Mouse (Mus musculus) liver, embryonic 16.5 days (tissue): ENCODE results near the gene Atf3. TPM values are rescaled to one million over a fixed set of nuclear protein-coding genes. Genes with fewer than 3 reads are reported as not detected.

Experiments used
- ATAC-seq: fragments of 200-750 bp; cut with Nextera tagmentation; 2 replicates; pipeline ENCODE4 v1.8.0; 2017; ENCODE audit warnings: low read depth, mild to moderate bottlenecking, moderate number of reproducible peaks, moderate library complexity
- H3K27ac ChIP-seq: fragments of 300-500 bp; sonication (generic); 2 replicates; pipeline ENCODE4 v1.5.1; 2014; ENCODE audit warnings: mild to moderate bottlenecking, low read length
- H3K27me3 ChIP-seq: fragments of 300-500 bp; sonication (generic); 2 replicates; pipeline ENCODE4 v1.6.1; 2014; ENCODE audit warnings: low read depth, low read length, mixed read lengths; ENCODE audit not compliant: control insufficient read depth, insufficient read depth
- H3K36me3 ChIP-seq: fragments of 300-500 bp; sonication (generic); 2 replicates; pipeline ENCODE4 v1.6.1; 2014; ENCODE audit warnings: mild to moderate bottlenecking; ENCODE audit not compliant: control insufficient read depth, insufficient read depth
- H3K4me1 ChIP-seq: fragments of 300-500 bp; sonication (generic); 2 replicates; pipeline ENCODE4 v1.6.1; 2014; ENCODE audit warnings: low read depth, low read length, mixed read lengths; ENCODE audit not compliant: control insufficient read depth
- H3K4me2 ChIP-seq: fragments of 300-500 bp; sonication (generic); 2 replicates; pipeline ENCODE4 v1.6.1; 2014; ENCODE audit warnings: low read depth, low read length, mixed read lengths
- H3K4me3 ChIP-seq: fragments of 300-500 bp; sonication (generic); 2 replicates; pipeline ENCODE4 v1.5.1; 2014; ENCODE audit warnings: low read depth, mild to moderate bottlenecking, low read length
- H3K9ac ChIP-seq: fragments of 300-500 bp; sonication (generic); 2 replicates; pipeline ENCODE4 v1.6.1; 2014; ENCODE audit warnings: low read depth, low read length
- H3K9me3 ChIP-seq: fragments of 300-500 bp; sonication (generic); replicated peaks from 2 replicates; pipeline ENCODE4 v1.6.1; 2016; ENCODE audit warnings: low read length; ENCODE audit not compliant: control insufficient read depth
- WGBS: fragments of 180-500 bp; shearing (Covaris S2); extraction: QIAGEN DNeasy Blood & Tissue Kit; methylation state at CpG from one replicate; pipeline ENCODE4 v1.1.7; 2014; ENCODE audit not compliant: insufficient replicate concordance; 5-methylcytosine and 5-hydroxymethylcytosine counted together
- polyA plus RNA-seq: library from polyadenylated mRNA; unstranded; fragments of >200 nt; fragmentation: Nextera tagmentation; extraction: Ambion mirVana; gene quantifications from 2 replicates; pipeline ENCODE4 v1.2.1, GENCODE M21; 2015

The Atf3 gene
- polyA plus RNA-seq, 1 experiment from 2014 or later, result 1.9 TPM

DNA sequence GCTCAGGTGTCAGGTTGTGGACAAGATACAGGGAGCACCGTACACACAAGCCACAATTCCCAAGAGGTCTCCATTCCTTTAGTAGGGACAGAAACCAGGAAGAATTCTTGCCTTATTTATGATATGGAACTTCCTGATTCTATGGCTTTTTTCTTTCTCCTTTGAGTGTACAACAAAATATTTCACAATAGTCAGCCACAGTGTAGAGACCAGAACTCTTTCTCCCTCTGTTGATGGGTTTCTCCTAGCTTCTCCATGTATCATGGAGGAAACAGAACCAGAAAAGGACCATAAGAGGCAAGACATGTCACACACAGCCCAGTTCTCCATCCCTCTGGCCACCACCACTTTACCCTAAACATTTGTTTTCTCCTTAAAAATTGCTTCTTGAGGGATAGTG is 23.7 kb upstream of the Atf3 start:
- 67% methylated on average over 1 of the region's 1 CpGs for WGBS
- Histone ChIP-seq H3K9ac (no peak overlapping the region), H3K4me2 (no peak overlapping the region), H3K27me3 (no peaks in the 10 kb centered on the region), H3K4me3 (no peak overlapping the region), H3K36me3 (no peaks in the 10 kb centered on the region), H3K4me1 (no peaks in the 10 kb centered on the region), H3K9me3 (no peaks in the 10 kb centered on the region), H3K27ac (no peak overlapping the region)
- ATAC-seq, result no peak

DNA sequence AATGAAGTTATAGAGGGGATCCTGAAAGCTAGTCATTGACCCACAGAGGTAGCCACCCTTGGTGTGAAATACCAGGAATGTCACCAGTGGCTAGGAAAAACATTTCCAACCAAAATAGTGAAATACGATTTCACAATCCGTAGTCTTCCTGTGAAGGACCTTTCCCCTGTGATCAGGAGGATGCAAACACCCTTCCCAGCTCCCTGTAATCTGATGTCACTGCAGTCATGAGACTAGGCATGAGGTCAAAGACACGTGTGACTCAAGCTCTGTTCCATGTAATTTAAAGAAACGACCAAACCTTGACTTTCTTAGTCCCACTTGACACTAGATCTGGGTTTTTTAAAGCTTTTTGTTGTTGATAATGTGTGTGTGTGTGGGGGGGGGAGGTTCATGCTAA is 21.8 kb upstream of the Atf3 start:
- no peaks in the 10 kb centered on the region for H3K27me3 ChIP-seq
- no peak overlapping the region for H3K9ac ChIP-seq
- H3K27ac ChIP-seq, result no peak overlapping the region
- H3K4me3 ChIP-seq, result no peak overlapping the region
- H3K4me2 ChIP-seq, result no peak overlapping the region
- no peaks in the 10 kb centered on the region for H3K36me3 ChIP-seq
- WGBS, result 57% methylated on average over 4 of the region's 4 CpGs
- ATAC-seq, result peak; percentile 59
- no peaks in the 10 kb centered on the region for H3K4me1 ChIP-seq
- no peaks in the 10 kb centered on the region for H3K9me3 ChIP-seq

DNA sequence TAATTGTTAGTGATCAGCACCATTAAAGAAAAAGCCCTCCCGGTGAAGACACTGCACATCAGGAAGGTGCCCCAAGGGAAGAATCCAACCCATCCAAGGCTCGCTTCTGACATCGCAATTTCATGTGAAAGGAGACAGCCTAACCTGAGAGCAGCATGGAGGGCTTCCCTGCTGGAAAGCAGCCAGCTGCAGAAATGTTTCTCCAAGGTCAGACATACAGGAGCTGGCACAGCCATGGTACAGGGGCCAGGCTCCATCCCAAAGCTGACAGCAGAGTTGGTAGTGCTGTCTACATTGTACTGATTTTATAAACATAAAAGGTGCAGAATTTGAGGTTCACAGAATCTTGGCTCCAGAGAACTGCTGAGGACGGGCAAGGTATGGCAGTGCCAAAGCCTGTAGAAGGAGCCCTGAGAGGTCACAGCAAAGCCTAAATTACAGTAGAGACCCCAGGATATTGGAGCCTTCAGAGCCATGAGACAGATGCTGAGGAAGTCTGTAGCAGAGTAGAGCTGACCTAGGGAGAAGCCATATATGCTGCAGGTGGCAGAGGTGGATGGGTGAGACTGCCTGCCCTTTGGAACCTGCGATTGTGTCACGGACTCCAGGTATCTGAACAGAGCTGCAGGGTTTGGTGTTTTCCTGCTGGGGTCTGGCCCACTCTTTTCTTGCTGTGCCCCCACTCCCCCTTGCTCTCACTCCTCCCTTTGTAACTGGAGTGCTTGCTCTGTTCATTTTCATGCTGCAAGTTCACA is 18.1 kb upstream of the Atf3 start:
- 56% methylated on average over 6 of the region's 6 CpGs for WGBS
- H3K9ac ChIP-seq, result no peak overlapping the region
- no peak overlapping the region for H3K4me2 ChIP-seq
- no peaks in the 10 kb centered on the region for H3K27me3 ChIP-seq
- H3K4me1 ChIP-seq, result no peaks in the 10 kb centered on the region
- ATAC-seq, result no peak
- H3K36me3 ChIP-seq, result no peaks in the 10 kb centered on the region
- H3K27ac ChIP-seq, result no peak overlapping the region
- H3K9me3 ChIP-seq, result no peaks in the 10 kb centered on the region
- no peak overlapping the region for H3K4me3 ChIP-seq

DNA sequence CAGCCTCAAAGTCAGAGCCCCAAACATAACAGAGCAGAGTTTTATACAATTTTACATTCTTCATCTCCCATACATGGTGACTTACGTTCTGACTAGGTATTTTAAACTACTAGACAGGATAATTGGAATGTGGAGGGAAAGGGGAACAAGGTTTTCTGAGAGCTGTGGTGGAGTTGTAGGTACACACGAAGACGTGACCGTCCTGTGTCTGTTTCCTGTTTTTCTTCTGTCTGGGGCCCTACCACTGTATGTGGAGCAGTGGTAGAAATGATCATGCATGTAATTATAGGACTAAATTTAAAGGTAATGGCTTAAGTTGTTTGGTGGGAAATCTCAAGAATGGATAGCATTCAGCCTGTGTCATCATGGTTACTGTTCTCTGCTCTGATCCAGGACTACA is 17.0 kb upstream of the Atf3 start:
- 24% methylated on average over 4 of the region's 4 CpGs for WGBS
- no peak for ATAC-seq
- H3K9ac ChIP-seq, result no peak overlapping the region
- H3K9me3 ChIP-seq, result no peaks in the 10 kb centered on the region
- H3K27ac ChIP-seq, result no peak overlapping the region
- no peak overlapping the region for H3K4me2 ChIP-seq
- H3K4me3 ChIP-seq, result no peak overlapping the region
- H3K4me1 ChIP-seq, result no peaks in the 10 kb centered on the region
- H3K27me3 ChIP-seq, result no peaks in the 10 kb centered on the region
- no peaks in the 10 kb centered on the region for H3K36me3 ChIP-seq

DNA sequence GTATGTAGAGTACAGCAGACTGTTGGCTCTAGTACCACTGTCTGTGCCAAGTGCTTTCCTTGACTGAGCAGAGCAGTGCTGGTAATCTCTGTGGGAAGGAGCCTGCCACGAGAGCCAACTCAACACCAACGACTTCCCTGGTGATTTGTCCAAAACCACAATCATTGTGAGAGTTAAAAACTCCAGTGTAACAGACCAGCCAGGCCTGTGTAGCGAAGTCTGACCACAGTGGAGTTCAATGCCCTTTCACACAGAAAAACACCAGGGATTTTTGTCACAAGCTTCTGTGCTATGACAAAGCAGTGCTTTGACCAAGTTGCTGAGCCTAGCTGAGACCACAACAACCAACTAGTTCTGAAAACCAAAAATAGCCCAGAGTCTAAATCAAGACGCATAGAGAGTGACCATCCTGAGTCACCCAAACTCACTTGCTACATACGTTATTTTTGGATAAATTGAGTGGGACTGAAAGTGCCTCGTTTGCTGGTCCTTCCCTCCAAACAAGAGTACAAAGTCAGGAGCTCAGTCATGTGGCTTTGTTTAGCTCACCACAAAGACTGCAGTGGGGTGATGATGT is 12.6 kb upstream of the Atf3 start:
- no peak for ATAC-seq
- Histone ChIP-seq H3K36me3 (no peaks in the 10 kb centered on the region), H3K4me2 (no peak overlapping the region), H3K4me3 (no peak overlapping the region), H3K9me3 (no peaks in the 10 kb centered on the region), H3K9ac (no peak overlapping the region), H3K27ac (no peak overlapping the region), H3K4me1 (no peaks in the 10 kb centered on the region), H3K27me3 (no peaks in the 10 kb centered on the region)
- WGBS, result 41% methylated on average over 6 of the region's 6 CpGs

DNA sequence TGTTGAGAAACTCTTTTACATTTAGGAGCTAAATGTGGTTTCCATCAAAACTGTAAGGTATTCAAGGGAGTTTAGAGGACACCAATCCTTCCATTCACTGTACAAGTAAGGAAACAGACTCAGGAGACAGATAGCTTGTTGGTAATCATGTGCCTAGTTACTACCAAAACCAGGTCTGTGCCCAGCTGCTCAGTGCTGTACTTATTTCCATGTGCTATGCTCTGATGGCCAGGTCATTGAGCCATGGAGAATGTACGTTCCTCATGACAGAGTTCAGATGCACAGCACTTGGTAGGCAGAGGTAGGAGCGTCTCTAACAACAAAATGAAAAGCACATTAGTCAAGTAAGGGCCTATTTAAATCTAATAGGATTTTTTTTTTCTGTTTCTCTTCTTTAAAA is 8.7 kb upstream of the Atf3 start:
- H3K4me3 ChIP-seq, result no peak overlapping the region
- no peak overlapping the region for H3K4me2 ChIP-seq
- no peak for ATAC-seq
- peaks cover 6% of the 10 kb centered on the region for H3K4me1 ChIP-seq
- no peak overlapping the region for H3K9ac ChIP-seq
- H3K27me3 ChIP-seq, result no peaks in the 10 kb centered on the region; the same call in 1 of the 2 replicates
- H3K9me3 ChIP-seq, result no peaks in the 10 kb centered on the region
- no peak overlapping the region for H3K27ac ChIP-seq
- no peaks in the 10 kb centered on the region for H3K36me3 ChIP-seq
- 68% methylated on average over 2 of the region's 2 CpGs for WGBS

DNA sequence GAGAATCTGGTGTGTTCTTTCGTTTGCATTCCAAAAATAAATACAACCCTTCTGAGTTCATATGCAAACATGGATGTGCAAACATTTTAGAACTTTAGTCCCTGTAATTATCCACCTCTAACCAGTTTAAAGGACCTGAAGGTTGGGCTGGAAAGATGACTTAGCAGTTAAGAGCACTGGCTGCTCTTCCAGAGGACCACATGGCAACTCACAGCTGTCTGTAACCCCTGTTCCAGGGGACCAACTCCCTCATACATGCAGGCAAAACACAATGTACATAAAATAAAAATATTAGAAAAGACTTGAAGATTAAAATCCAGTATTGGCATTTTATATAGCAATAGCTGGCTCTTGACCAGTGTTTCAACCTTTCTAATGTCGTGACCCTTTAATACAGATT is 7.9 kb upstream of the Atf3 start:
- 67% methylated on average over 2 of the region's 2 CpGs for WGBS
- H3K36me3 ChIP-seq, result no peaks in the 10 kb centered on the region
- no peaks in the 10 kb centered on the region; the same call in 1 of the 2 replicates for H3K27me3 ChIP-seq
- H3K4me3 ChIP-seq, result no peak overlapping the region
- H3K9me3 ChIP-seq, result no peaks in the 10 kb centered on the region
- H3K27ac ChIP-seq, result no peak overlapping the region
- H3K4me1 ChIP-seq, result peaks cover 6% of the 10 kb centered on the region
- no peak overlapping the region for H3K9ac ChIP-seq
- 0 out of 2 replicates have a peak overlapping the region, but pooled peaks have one; percentile 97 for H3K4me2 ChIP-seq
- ATAC-seq, result no peak; the same call in 1 of the 2 replicates

DNA sequence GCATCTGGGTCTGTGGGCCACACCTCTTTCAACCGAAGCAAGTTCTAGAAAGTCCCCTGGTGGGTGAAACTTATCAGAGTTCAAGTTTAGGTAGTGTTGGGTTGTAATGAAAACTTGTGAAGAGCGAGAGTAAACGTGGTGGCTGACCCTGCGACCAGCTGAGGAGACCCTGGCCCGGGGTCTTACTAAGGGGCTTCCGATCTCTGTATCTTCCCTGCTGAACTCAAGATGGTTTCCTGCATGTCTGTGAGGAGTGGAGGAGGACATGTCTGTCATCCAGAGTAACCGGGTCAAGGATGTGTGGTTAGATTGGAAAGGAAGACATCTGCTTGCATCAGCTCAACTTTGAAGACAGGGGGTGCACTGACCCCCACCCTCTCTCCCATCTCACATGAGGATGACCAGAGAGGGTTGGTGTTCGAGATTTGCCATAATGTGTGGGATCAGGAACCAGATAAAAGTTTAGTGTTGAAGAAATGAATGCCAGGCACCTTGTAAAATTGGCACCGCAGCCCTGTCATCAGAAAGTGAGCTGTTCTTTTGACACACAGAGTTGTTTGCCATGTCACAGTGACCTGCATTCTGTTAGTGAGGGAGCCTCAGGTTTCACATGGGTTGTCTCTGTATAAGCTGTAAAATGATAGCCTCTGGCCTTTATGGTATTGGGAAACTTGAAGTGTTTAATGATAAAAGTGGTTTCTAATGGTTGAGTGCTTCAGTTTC is 7.3 kb upstream of the Atf3 start:
- WGBS, result 32% methylated on average over 9 of the region's 9 CpGs
- peak overlapping the region; percentile 66 for H3K4me3 ChIP-seq

More for the DNA sequence above, 7.3 kb upstream of the Atf3 start:
- no peak for ATAC-seq
- Histone ChIP-seq H3K27me3 (no peaks in the 10 kb centered on the region; the same call in none of the 2 replicates), H3K4me1 (peaks cover 6% of the 10 kb centered on the region), H3K9ac (peak overlapping the region; percentile 71), H3K36me3 (no peaks in the 10 kb centered on the region), H3K4me2 (peak overlapping the region; percentile 97), H3K9me3 (no peaks in the 10 kb centered on the region), H3K27ac (peak overlapping the region; percentile 75)
